In the genomic region with DNA sequence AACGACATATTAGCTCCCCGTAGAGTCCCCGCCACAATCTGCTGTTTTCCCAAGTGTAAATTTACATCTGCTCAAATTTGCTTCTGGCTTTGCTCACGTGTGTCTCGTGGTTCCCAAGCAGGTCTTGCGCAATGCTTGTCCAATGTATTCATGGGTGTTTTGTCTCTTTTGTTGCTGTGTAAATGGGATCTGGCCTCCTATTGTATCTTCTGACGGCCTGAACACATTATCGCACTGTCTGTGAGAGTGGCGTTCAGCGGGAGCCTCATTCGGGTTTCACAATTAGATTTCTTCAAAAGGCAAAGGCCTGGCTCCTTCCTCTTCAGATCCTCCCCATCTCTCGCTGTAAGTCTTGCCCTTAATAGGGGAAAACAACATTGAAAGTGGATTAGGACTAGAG, we compare ENCODE assay signal across 17 mouse cellular contexts.
DNase-seq lines count a peak whose midpoint lies in the region; ATAC-seq and TF ChIP-seq lines count a peak whose summit lies in the region.
"Had no signal": no experiment of that assay in that cellular context is flagged by ENCODE, and none has a peak within 500 bp of the region (broad histone marks: within the 10 kb centered on the region; RNA-seq: fewer than 3 reads in every experiment).

No protein-coding gene starts in this region.

- no peak overlapping the region for H3K4me3 ChIP-seq in hindbrain, embryonic 12.5 days
- no peak overlapping the region for H3K4me3 ChIP-seq in hindbrain, embryonic 13.5 days
- H3K4me3 ChIP-seq in forebrain, embryonic 12.5 days (replicated peaks): no peak overlapping the region
- H3K4me3 ChIP-seq in myocyte: no peak overlapping the region
- H3K4me3 ChIP-seq: heart, embryonic 10.5 days; intestine, embryonic 15.5 days; kidney, embryonic 15.5 days had no signal

- H3K27ac ChIP-seq in hindbrain, embryonic 12.5 days: no peak overlapping the region; the same call in 1 of the 2 replicates
- H3K27ac ChIP-seq in hindbrain, embryonic 13.5 days: no peak overlapping the region
- 0 out of 2 replicates have a peak overlapping the region, but pooled peaks have one; percentile 9 for H3K27ac ChIP-seq in forebrain, embryonic 12.5 days
- H3K27ac ChIP-seq: heart, embryonic 10.5 days; intestine, embryonic 15.5 days; kidney, embryonic 15.5 days had no signal

- H3K79me2 ChIP-seq in myocyte (ENCODE audit: control insufficient read depth, insufficient read depth): no peaks in the 10 kb centered on the region

- H3K36me3 ChIP-seq in hindbrain, embryonic 12.5 days: no peaks in the 10 kb centered on the region
- no peaks in the 10 kb centered on the region for H3K36me3 ChIP-seq in hindbrain, embryonic 13.5 days
- no peaks in the 10 kb centered on the region for H3K36me3 ChIP-seq in forebrain, embryonic 12.5 days (replicated peaks)
- no peaks in the 10 kb centered on the region for H3K36me3 ChIP-seq in myocyte (ENCODE audit: control insufficient read depth, insufficient read depth)
- H3K36me3 ChIP-seq: heart, embryonic 10.5 days; intestine, embryonic 15.5 days; kidney, embryonic 15.5 days had no signal

- WGBS in hindbrain, embryonic 12.5 days: 31% methylated on average over 12 of the region's 12 CpGs
- WGBS in hindbrain, embryonic 13.5 days: 29% methylated on average over 12 of the region's 12 CpGs
- WGBS in forebrain, embryonic 12.5 days: 15% methylated on average over 12 of the region's 12 CpGs

- DNase-seq in ZHBTc4 (ENCODE audit: low read depth, low spot score): peak; percentile 12
- no peak for DNase-seq in frontal cortex, postnatal 25 days (ENCODE audit: low spot score in 2 of 2)
- no peak for DNase-seq in ovary, postnatal 14 days (ENCODE audit: low spot score)
- DNase-seq: adrenal gland, adult 8-10 months; cerebellum, adult 8-10 months; gastrocnemius, postnatal 14 days; heart, postnatal 14 days; liver; lung, adult 18-20 months; lung, postnatal 36 days had no signal

- TF ChIP-seq POLR2A in myocyte (IDR thresholded peaks at IDR 0.05; ENCODE audit: insufficient read length, low read depth): no peak

- peaks cover 19% of the 10 kb centered on the region for H3K4me1 ChIP-seq in hindbrain, embryonic 12.5 days
- peaks cover 13% of the 10 kb centered on the region for H3K4me1 ChIP-seq in hindbrain, embryonic 13.5 days (replicated peaks)
- peaks cover 17% of the 10 kb centered on the region for H3K4me1 ChIP-seq in forebrain, embryonic 12.5 days
- H3K4me1 ChIP-seq: heart, embryonic 10.5 days; intestine, embryonic 15.5 days; kidney, embryonic 15.5 days had no signal

- peak overlapping the region; percentile 15; the same call in 1 of the 2 replicates for H3K4me2 ChIP-seq in hindbrain, embryonic 12.5 days (replicated peaks)
- no peak overlapping the region for H3K4me2 ChIP-seq in hindbrain, embryonic 13.5 days
- H3K4me2 ChIP-seq in forebrain, embryonic 12.5 days: peak overlapping the region; percentile 19; the same call in 1 of the 2 replicates
- H3K4me2 ChIP-seq in myocyte (ENCODE audit: low read depth): no peak overlapping the region
- H3K4me2 ChIP-seq: intestine, embryonic 15.5 days; kidney, embryonic 15.5 days had no signal

- ATAC-seq in hindbrain, embryonic 12.5 days (ENCODE audit: low FRiP score): 0 out of 2 replicates have a peak, but pooled peaks have one; percentile 52
- ATAC-seq in hindbrain, embryonic 13.5 days (ENCODE audit: low FRiP score): no peak
- ATAC-seq in forebrain, embryonic 12.5 days (ENCODE audit: low FRiP score): peak; percentile 49; the same call in 1 of the 2 replicates
- ATAC-seq: intestine, embryonic 15.5 days had no signal

- H3K9me3 ChIP-seq in hindbrain, embryonic 12.5 days (replicated peaks): no peaks in the 10 kb centered on the region
- no peaks in the 10 kb centered on the region for H3K9me3 ChIP-seq in hindbrain, embryonic 13.5 days
- H3K9me3 ChIP-seq in forebrain, embryonic 12.5 days: no peaks in the 10 kb centered on the region
- H3K9me3 ChIP-seq: heart, embryonic 10.5 days; intestine, embryonic 15.5 days; kidney, embryonic 15.5 days had no signal

- H3ac ChIP-seq in myocyte (ENCODE audit: control insufficient read depth, insufficient read length): no peak overlapping the region

- peaks cover 16% of the 10 kb centered on the region for H3K27me3 ChIP-seq in hindbrain, embryonic 12.5 days
- H3K27me3 ChIP-seq in hindbrain, embryonic 13.5 days: peaks cover 27% of the 10 kb centered on the region
- H3K27me3 ChIP-seq in forebrain, embryonic 12.5 days: peaks cover 13% of the 10 kb centered on the region; the same call in 1 of the 2 replicates
- no peaks in the 10 kb centered on the region for H3K27me3 ChIP-seq in myocyte (ENCODE audit: control insufficient read depth, insufficient read depth, insufficient read length)
- H3K27me3 ChIP-seq: intestine, embryonic 15.5 days; kidney, embryonic 15.5 days had no signal

- H3K9ac ChIP-seq in hindbrain, embryonic 12.5 days: no peak overlapping the region
- no peak overlapping the region for H3K9ac ChIP-seq in hindbrain, embryonic 13.5 days
- H3K9ac ChIP-seq in forebrain, embryonic 12.5 days: no peak overlapping the region
- H3K9ac ChIP-seq: intestine, embryonic 15.5 days; kidney, embryonic 15.5 days had no signal

TF ChIP-seq in myocyte, 11 proteins besides CTCF, POLR2A, EP300 and RAD21:
- TF ChIP-seq REST (IDR thresholded peaks at IDR 0.05; ENCODE audit: insufficient read depth, insufficient read length): no peak
- TF ChIP-seq SRF (IDR thresholded peaks at IDR 0.05; ENCODE audit: control insufficient read depth, insufficient read length, low read depth): no peak
- no peak for TF ChIP-seq MYOD1 (IDR thresholded peaks at IDR 0.05; ENCODE audit: control insufficient read depth in 1 of 3, insufficient read length in 2 of 3, low read depth in 2 of 3)
- TF ChIP-seq USF1 (IDR thresholded peaks at IDR 0.05; ENCODE audit: low read depth): no peak
- 0 out of 2 replicates have a peak, but pooled peaks have one; percentile 41 for TF ChIP-seq CEBPB (IDR thresholded peaks at IDR 0.05; ENCODE audit: insufficient read depth, poor library complexity, severe bottlenecking)
TF ChIP-seq in myocyte: peak in this region for 1.

Comparison
In these comparisons a context has a peak if more than half of its experiments do, and no peak if none do; other contexts are left out.
1. H3K4me2 ChIP-seq: peak in hindbrain, embryonic 12.5 days (single experiment) and forebrain, embryonic 12.5 days (single experiment); none in hindbrain, embryonic 13.5 days (single experiment) and myocyte (single experiment).